Mouse (Mus musculus) olfactory bulb, adult 2 months (tissue): ENCODE data around the gene H2afy2. TPM values are rescaled to one million over a fixed set of nuclear protein-coding genes. Genes with fewer than 3 reads are reported as not detected.

Source experiments
- H3K27ac ChIP-seq: fragments of 200-500 bp; 2 replicates; pipeline ENCODE4 v1.5.1; 2012; ENCODE audit warnings: low read depth, low read length; ENCODE audit not compliant: insufficient read depth
- H3K4me1 ChIP-seq: fragments of 200-500 bp; 2 replicates; pipeline ENCODE4 v1.6.1; 2012; ENCODE audit warnings: low read length; ENCODE audit not compliant: control insufficient read depth, insufficient read depth
- H3K4me3 ChIP-seq: fragments of 200-500 bp; 2 replicates; pipeline ENCODE4 v1.5.1; 2012; ENCODE audit warnings: mild to moderate bottlenecking, low read depth, low read length, moderate library complexity; ENCODE audit not compliant: insufficient read depth
- CTCF ChIP-seq: fragments of 200-500 bp; IDR thresholded peaks from 2 replicates; pipeline ENCODE4 v1.5.1; 2012; ENCODE audit warnings: low read depth, mild to moderate bottlenecking, low read length, moderate library complexity; ENCODE audit not compliant: insufficient read depth
- POLR2A ChIP-seq: fragments of 200-500 bp; IDR thresholded peaks from 2 replicates; pipeline ENCODE4 v1.6.1; 2012; ENCODE audit warnings: mild to moderate bottlenecking, low read depth, low read length, moderate library complexity; ENCODE audit not compliant: insufficient read depth
- WGBS: fragments of 180-500 bp; shearing (Covaris S2); methylation state at CpG from one replicate; pipeline ENCODE4 v1.1.7; 2018; 5-methylcytosine and 5-hydroxymethylcytosine counted together
- polyA plus RNA-seq: library from polyadenylated mRNA; stranded (reverse); fragments of >200 nt; gene quantifications from 2 replicates; pipeline ENCODE4 v1.2.4, GENCODE M21; 2012; ENCODE audit warnings: low replicate concordance; ENCODE audit not compliant: missing spikeins, insufficient read depth, insufficient read length

H2afy2 gene
- polyA plus RNA-seq = not detected in 2 replicates

DNA sequence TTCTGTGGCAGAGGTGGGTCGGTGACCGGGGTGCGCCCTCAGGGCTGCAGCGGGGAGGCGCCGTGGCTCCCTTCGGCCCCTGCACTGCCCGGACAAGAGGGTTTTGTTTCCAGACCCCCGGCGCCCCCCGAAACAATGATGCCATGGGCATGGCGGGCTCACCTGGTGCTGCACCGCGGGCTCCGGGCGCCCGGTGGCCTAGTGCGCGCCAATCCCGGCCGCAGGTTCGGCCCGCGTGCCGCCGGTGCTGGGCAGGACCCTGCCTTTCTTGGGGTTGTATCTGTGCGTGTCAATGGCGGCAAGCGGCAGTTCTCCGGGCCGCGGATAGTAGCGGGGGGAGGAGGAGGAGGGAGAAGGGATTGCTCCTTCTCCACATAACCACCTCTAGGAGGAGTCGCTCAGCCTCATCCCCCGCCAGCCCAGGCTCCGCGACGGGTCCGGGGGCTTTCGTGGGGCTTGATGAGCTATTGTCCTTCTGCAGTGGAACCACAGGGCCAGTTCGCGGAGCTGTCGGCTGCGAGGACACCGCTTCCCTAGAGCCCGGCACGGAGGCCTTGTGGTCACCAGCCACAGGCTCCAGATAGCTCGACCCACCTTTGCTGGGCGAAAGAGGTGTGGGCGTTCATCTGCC is at the start of gene H2afy2:
Gene H2afy2 (minus strand): TSS at position 527 of the 631 bp plus-strand sequence.
- Histone ChIP-seq H3K4me1 (peaks cover 11% of the 10 kb centered on the region), H3K4me3 (peak within 1 kb of the TSS; percentile 78), H3K27ac (peak within 1 kb of the TSS; percentile 93)
- WGBS = under 1% methylated on average over 50 of the region's 50 CpGs
- peak; percentile 31; the same call in 1 of the 2 replicates for TF ChIP-seq POLR2A
- no peak for TF ChIP-seq CTCF

DNA sequence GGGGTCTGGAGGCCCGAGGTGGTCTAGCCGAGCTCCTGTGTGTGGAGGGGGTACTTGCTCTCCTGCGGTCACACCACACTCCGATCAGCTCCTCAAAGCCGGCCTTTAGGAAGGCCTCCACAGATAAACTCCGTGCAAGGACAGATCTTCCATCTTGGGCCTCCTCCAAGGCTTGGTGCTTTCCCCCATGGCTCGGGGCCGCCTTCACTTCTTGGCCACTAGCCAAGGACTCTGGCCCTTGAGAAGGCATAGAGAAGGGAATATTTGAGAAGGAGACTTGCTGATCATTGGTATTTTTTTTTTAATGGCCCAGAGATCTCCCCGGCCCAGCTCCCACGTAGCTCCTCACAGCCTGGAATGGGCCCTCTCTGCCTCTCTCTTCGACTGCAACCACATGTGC is 48.8 kb upstream of the H2afy2 start:
- no peak overlapping the region for H3K4me3 ChIP-seq
- WGBS = 83% methylated on average over 11 of the region's 11 CpGs

DNA sequence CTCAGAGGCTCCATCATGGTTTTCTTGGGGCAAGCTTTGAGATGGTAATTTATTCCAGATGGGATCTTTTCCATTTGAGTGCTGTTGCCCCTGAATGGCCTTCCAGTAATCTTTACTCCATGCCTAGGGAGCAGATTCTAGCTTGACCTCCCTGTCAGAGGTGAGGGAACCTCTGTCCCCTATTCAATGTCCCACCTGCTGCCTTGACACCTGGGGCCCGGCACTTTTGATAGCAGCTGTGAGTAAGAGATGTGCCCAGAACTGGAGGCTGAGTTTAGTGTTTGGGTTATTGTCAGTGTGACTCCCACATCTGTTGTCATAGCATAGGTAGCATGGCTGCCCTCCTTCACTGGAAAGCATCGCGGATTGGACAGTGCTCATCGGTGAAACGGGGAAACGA is 47.8 kb upstream of the H2afy2 start:
- Histone ChIP-seq H3K27ac (no peak overlapping the region), H3K4me1 (no peaks in the 10 kb centered on the region), H3K4me3 (no peak overlapping the region)
- WGBS = 97% methylated on average over 6 of the region's 6 CpGs
- no peak for TF ChIP-seq POLR2A
- no peak for TF ChIP-seq CTCF

More for the DNA sequence above, 48.8 kb upstream of the H2afy2 start:
- TF ChIP-seq CTCF (no peak), POLR2A (no peak)
- Histone ChIP-seq H3K27ac (no peak overlapping the region), H3K4me1 (no peaks in the 10 kb centered on the region)

DNA sequence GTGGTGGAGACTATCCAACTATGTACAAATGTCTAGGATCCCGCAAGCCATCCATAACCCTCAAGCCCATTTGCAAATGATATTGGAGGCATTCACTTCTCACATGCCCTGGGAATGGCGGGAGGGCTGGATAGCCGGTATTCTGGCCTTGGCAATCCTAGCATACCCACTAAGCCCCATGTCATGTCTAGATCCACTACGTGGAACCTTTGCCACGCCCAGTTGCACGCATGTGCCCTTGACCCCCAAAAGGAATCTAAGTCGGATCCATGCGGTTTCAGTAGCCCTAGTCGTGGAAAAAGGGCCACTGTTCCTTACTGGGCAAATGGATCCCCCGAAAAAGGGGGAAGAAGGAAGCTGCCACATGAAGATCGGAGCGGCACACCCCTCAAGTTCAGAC is 47.3 kb upstream of the H2afy2 start:
- no peak overlapping the region for H3K27ac ChIP-seq
- no peaks in the 10 kb centered on the region for H3K4me1 ChIP-seq
- TF ChIP-seq POLR2A = no peak
- TF ChIP-seq CTCF = no peak
- no peak overlapping the region for H3K4me3 ChIP-seq
- 81% methylated on average over 12 of the region's 12 CpGs for WGBS

DNA sequence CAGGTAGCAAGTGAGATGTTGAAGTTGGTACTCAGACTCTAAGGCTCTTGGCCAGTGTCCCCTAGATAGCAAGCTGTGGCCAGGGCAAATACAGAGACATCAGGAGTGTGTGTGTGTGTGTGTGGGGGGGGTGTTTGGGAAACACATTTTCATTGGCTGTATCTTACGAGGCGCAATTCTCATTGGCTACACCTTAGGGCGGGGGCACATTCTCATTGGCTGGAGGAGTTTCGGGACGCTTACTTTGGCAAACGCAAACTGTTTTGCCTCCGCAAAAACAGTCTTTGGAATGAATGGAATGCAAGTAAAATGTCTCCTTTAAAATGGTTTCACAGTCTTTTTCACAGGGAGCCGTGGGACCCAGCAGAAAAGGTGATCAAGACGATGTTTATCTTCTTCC is 46.9 kb upstream of the H2afy2 start:
- H3K4me1 ChIP-seq = no peaks in the 10 kb centered on the region
- WGBS = 66% methylated on average over 9 of the region's 9 CpGs
- TF ChIP-seq POLR2A (no peak), CTCF (no peak)
- no peak overlapping the region for H3K4me3 ChIP-seq
- H3K27ac ChIP-seq = no peak overlapping the region

DNA sequence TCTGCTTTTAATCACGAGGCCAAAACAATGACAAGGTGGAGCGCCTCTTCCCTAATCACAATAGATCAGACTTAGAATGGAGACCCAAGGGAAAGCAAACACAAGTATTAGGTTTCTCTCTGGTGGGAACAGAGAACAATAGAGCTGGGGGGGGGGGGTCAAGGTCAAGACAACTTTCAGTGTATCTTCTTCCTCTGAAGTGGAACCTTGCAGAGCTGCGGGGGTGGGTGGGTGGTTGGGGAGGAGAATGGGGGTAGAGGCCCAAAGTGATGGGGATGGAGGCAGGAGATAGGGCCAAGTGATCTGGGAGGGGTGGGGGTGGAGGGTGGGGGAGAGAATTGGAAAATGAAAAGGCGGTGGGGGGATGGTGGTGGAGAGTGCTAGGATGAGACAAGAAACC is 45.1 kb upstream of the H2afy2 start:
- no peak overlapping the region for H3K27ac ChIP-seq
- 74% methylated on average over 4 of the region's 4 CpGs for WGBS

DNA sequence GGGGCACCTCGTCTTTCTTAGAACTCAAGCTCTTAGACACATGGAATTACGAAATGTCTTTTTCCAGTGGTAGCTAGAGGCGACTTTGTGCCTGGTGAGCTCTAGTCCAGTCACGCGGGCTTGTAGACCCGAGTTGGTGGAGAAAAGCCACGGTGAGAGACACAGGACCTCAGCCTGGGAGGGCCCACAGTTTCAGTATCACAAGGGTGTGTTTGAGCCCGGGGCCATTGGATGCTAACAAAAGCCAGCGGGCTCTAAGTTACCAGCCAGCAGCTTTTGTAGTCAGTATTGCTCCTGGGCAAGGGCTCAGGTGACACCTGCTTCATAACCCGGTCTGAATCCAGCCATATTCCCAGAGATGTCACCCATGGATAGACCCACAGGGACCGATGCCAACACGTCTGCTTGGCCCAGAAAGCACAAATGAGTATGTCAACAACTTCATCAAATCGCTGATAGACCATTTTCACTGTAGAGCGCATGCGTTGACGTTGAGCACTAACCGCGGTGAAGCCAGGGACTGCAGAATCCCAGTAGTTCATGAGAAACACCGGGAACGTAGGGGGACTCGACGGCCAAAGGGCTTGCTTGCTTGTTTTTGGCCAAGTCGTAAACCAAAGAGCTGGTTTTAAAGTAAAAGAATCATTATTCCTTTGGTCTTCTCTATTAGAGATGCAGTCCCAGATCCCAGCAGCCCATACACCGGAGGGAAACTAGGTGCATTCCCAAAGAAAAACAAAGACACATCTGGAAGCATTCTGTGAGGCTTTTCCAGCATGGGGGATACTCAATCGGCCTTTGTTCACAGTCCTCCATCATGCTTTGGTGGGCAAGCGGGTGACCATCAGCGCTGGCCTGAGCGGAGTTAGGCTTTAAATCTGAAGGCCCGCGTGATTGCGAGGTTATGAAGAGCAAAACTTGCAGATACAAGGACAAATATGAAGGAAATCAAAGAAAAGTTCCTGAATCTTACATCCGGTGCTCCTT is 44.3 kb upstream of the H2afy2 start:
- no peak overlapping the region for H3K4me3 ChIP-seq
- no peaks in the 10 kb centered on the region for H3K4me1 ChIP-seq
- TF ChIP-seq CTCF (no peak), POLR2A (no peak)
- H3K27ac ChIP-seq = no peak overlapping the region
- 95% methylated on average over 32 of the region's 32 CpGs for WGBS

More for the DNA sequence above, 45.1 kb upstream of the H2afy2 start:
- Histone ChIP-seq H3K4me1 (no peaks in the 10 kb centered on the region), H3K4me3 (no peak overlapping the region)
- TF ChIP-seq CTCF (no peak), POLR2A (no peak)

DNA sequence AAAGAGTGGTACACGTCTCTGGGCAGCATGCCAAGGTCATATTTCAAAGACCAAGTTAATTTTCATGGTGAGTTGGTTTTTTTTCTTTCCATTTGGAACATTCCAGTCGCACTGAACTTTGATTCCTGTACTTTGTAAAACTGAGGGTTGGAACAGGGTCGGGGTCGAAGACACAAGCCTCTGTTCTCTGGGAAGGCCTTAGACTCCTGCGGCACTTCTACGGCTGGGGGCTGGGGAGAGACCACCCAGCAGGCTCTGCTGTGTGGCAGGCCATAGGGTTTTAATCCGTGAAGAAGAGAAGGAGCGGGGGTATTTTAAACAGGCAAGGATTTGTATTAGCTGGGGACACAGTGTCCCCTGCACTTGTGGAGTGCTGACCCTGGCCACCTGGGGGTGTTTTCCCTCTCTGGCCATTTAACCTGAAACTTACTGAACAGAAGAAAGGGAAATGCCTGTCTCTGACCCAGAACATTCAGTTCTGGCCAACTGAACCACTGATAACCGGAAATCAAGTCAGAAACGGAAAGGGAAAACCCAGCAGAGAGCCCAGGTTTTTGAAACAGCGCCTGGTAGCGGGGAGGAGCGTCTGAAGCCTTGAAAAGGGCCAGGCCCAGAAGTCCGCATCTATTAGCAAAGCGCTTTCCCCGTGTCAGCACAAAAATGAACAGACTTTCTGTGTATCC is 42.9 kb upstream of the H2afy2 start:
- Histone ChIP-seq H3K27ac (no peak overlapping the region), H3K4me3 (no peak overlapping the region), H3K4me1 (no peaks in the 10 kb centered on the region)
- TF ChIP-seq POLR2A = no peak
- no peak for TF ChIP-seq CTCF
- 55% methylated on average over 16 of the region's 16 CpGs for WGBS
